Mouse (Mus musculus): Measurements from ENCODE around the gene Gimap4. TPM values are rescaled to one million over a fixed set of nuclear protein-coding genes. Genes with fewer than 3 reads are reported as not detected.

Gene Gimap4
- total and polyA plus RNA-seq, 2 experiments from 2014 or later: 0.48 to 0.77 TPM

DNA sequence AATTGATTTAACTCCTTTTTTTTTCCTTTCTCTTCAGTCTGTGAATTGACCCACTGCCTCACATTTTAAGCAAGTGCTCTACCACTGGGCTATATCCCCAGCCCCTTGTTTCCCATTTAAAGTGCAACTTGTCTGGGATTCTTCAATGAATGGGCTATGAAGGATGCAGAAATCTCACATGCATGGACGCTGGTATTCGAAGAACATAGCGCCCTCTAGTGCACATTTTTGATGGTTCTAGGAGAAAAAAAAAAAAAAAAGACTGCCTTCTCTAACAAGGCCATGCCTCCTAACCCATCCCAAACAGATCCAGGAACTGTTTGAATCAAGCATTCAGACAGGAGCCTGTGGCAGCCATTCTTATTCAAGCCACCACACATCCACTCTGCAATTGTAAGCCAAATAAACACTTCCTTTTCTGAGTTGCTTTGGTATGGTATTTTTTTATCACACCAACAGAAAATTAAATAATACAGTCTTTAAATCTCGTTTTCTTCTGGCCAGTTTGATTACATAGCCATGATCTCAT lies 41.5 kb upstream of the Gimap4 start:
- Histone ChIP-seq H3K4me1 (ENCODE audit: insufficient read depth, low read length) (no peaks in the 10 kb centered on the region), H3K4me3 (ENCODE audit: low read depth, low read length) (no peak overlapping the region), H3K4me2 (ENCODE audit: low read depth, low read length, poor library complexity, severe bottlenecking) (no peak overlapping the region), H3K9me3 (ENCODE audit: low read length) (no peaks in the 10 kb centered on the region), H3K27me3 (ENCODE audit: insufficient read depth, low read length) (peaks cover 5% of the 10 kb centered on the region; the same call in 1 of the 2 replicates), H3K36me3 (ENCODE audit: insufficient read depth, low read length) (no peaks in the 10 kb centered on the region), H3K9ac (replicated peaks; ENCODE audit: low read length, poor library complexity, severe bottlenecking) (no peak overlapping the region), H3K27ac (ENCODE audit: low read depth, low read length) (no peak overlapping the region)
- WGBS: 20% methylated on average over 4 of the region's 4 CpGs
- peak; percentile 89 for DNase-seq (ENCODE audit: low spot score)
- ATAC-seq (ENCODE audit: low FRiP score): no peak
- TF ChIP-seq CTCF (IDR thresholded peaks at IDR 0.05): peak; percentile 81

DNA sequence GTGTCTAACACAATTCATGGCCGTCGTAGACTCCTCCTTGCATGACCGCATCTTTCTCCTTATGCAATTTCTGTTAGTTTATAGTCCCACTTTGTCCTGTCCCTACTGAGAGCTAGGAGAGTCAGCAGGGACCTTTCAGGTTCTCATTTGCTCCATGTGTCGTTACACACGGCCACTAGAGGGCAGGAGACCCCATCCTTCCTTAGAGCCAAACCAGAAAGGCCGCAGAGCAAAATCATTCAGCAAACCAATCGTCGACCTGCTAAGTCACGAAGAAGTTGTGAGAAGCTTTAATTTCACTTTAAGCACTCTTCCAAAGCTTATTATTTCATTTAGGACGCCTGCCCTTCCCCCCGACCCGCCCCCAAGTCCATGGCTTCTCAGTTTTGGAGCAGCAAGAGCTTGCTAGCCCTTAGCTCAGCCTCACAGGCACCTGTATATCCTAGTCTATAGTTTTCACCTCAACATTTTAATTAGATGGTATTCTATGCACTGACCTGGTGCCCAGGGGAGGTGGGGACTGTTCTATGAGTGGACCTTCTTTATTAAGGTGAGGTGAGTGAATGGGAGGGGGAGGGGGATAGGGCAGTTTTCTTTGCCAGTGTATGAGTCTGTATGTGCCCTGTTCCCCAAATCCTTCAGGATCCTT lies 38.6 kb upstream of the Gimap4 start:
- TF ChIP-seq CTCF (IDR thresholded peaks at IDR 0.05): peak; percentile 90
- DNase-seq (ENCODE audit: low spot score) (peak; percentile 81), ATAC-seq (ENCODE audit: low FRiP score) (peak; percentile 7; the same call in 1 of the 2 replicates)
- no peak overlapping the region for H3K4me2 ChIP-seq (ENCODE audit: low read depth, low read length, poor library complexity, severe bottlenecking)
- no peak overlapping the region for H3K4me3 ChIP-seq (ENCODE audit: low read depth, low read length)
- H3K9ac ChIP-seq (replicated peaks; ENCODE audit: low read length, poor library complexity, severe bottlenecking): no peak overlapping the region
- no peaks in the 10 kb centered on the region for H3K36me3 ChIP-seq (ENCODE audit: insufficient read depth, low read length)
- WGBS: 12% methylated on average over 12 of the region's 12 CpGs
- no peak overlapping the region for H3K27ac ChIP-seq (ENCODE audit: low read depth, low read length)
- no peaks in the 10 kb centered on the region for H3K4me1 ChIP-seq (ENCODE audit: insufficient read depth, low read length)
- H3K9me3 ChIP-seq (ENCODE audit: low read length): no peaks in the 10 kb centered on the region
- peaks cover 5% of the 10 kb centered on the region; the same call in 1 of the 2 replicates for H3K27me3 ChIP-seq (ENCODE audit: insufficient read depth, low read length)

DNA sequence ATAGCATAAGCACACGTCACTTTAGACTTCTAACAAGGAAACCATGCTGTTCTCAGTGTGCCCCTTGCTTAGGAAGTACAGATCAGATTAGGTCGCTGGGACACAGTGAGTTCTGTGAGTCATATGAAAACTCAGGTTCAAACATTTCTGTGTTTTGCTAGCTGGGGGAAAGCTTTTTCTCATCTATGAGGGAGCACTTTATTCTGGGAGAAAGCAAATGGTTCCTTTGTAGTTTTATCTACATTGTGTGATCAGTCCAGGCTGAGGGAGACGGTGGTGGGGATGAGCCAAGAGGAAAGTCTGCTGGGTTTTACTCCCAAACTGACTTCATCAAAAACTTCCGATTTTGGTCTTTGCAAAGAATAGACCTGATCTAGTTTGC lies 38.0 kb upstream of the Gimap4 start:
- no peak overlapping the region for H3K4me3 ChIP-seq (ENCODE audit: low read depth, low read length)

DNA sequence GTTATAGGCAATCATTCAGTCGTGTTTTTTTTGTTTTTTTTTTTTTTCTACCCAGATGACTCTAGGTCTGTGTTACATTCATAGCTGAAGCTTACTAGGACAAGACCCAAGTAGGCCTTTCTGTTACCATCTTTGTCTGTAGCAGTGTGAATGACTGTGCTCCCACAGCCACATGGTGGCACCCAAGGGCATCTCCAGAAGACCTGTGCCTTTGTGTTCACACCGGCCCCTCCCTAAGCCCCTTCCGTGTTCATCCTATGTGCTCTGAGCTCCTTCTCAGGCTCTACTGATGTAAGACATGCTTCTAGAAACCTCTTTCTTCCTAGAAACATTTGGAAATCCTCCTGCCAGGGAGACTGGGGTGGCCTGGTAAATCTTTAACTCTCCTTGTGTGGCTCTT lies 37.4 kb upstream of the Gimap4 start, which contains the start of gene Gimap8:
Gimap8 (plus strand) TSS at position 240 of the 400 bp plus-strand sequence.
- Histone ChIP-seq H3K4me3 (ENCODE audit: low read depth, low read length) (no peak within 1 kb of the TSS), H3K36me3 (ENCODE audit: insufficient read depth, low read length) (no peaks in the 10 kb centered on the region), H3K27me3 (ENCODE audit: insufficient read depth, low read length) (peaks cover 5% of the 10 kb centered on the region; the same call in 1 of the 2 replicates), H3K4me1 (ENCODE audit: insufficient read depth, low read length) (no peaks in the 10 kb centered on the region), H3K27ac (ENCODE audit: low read depth, low read length) (no peak within 1 kb of the TSS), H3K9me3 (ENCODE audit: low read length) (no peaks in the 10 kb centered on the region), H3K9ac (replicated peaks; ENCODE audit: low read length, poor library complexity, severe bottlenecking) (no peak within 1 kb of the TSS; the same call in 1 of the 2 replicates), H3K4me2 (ENCODE audit: low read depth, low read length, poor library complexity, severe bottlenecking) (no peak within 1 kb of the TSS)
- 41% methylated on average over 3 of the region's 3 CpGs for WGBS
- DNase-seq (ENCODE audit: low spot score) (peak; percentile 50), ATAC-seq (ENCODE audit: low FRiP score) (no peak)
- peak; percentile 57 for TF ChIP-seq CTCF (IDR thresholded peaks at IDR 0.05)

More for the DNA sequence above, 38.0 kb upstream of the Gimap4 start:
- Histone ChIP-seq H3K9me3 (ENCODE audit: low read length) (no peaks in the 10 kb centered on the region), H3K9ac (replicated peaks; ENCODE audit: low read length, poor library complexity, severe bottlenecking) (no peak overlapping the region), H3K27ac (ENCODE audit: low read depth, low read length) (no peak overlapping the region), H3K4me2 (ENCODE audit: low read depth, low read length, poor library complexity, severe bottlenecking) (no peak overlapping the region), H3K36me3 (ENCODE audit: insufficient read depth, low read length) (no peaks in the 10 kb centered on the region), H3K27me3 (ENCODE audit: insufficient read depth, low read length) (peaks cover 5% of the 10 kb centered on the region; the same call in 1 of the 2 replicates), H3K4me1 (ENCODE audit: insufficient read depth, low read length) (no peaks in the 10 kb centered on the region)
- 81% methylated on average over 4 of the region's 4 CpGs for whole genome bisulfite sequencing
- no peak for TF ChIP-seq CTCF (IDR thresholded peaks at IDR 0.05)
- DNase-seq (ENCODE audit: low spot score) (no peak), ATAC-seq (ENCODE audit: low FRiP score) (no peak)

DNA sequence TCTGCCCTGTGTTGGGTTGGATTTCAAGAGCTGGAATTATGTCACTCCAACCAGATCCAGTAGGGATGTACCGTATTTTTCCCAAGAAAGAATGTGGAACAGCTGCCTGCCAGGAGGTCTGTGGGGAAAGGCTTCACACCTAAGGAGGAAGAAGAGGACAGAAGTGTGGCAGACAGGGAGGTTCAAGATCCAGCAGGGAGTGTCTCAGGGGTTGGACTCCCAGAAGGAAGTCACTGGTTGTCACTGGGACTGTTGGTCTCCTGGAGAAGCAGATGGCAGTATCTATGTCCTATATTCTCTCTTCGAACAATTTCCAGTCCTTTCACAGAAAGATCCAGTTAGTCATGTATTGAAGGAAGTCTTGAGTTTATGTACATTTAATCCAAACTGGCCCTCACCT lies 36.7 kb upstream of the Gimap4 start:
- H3K4me2 ChIP-seq (ENCODE audit: low read depth, low read length, poor library complexity, severe bottlenecking): no peak overlapping the region

DNA sequence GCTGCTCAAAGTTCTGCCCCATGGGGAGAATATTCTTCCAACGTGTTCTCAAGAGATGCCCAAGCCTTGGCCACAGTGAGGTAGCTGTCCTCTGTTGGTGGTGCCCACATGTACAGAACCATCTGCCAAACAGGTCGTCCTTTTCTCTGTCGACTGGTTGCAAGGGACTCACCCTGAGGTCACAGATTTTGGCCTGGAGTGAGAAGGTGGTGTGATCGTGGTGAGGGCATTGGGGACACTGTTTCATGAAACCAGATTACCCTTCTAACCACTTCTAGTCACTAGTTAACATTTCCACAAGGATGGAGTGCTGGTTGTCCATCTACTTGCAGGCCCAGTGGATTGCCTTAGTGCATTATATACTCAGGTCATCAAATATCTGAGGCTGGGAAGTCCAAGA lies 35.6 kb upstream of the Gimap4 start:
- no peak overlapping the region for H3K4me3 ChIP-seq (ENCODE audit: low read depth, low read length)
- TF ChIP-seq CTCF (IDR thresholded peaks at IDR 0.05): no peak
- WGBS: 88% methylated on average over 4 of the region's 4 CpGs

More for the DNA sequence above, 36.7 kb upstream of the Gimap4 start:
- DNase-seq (ENCODE audit: low spot score) (no peak), ATAC-seq (ENCODE audit: low FRiP score) (no peak)
- Histone ChIP-seq H3K4me1 (ENCODE audit: insufficient read depth, low read length) (no peaks in the 10 kb centered on the region), H3K9me3 (ENCODE audit: low read length) (no peaks in the 10 kb centered on the region), H3K36me3 (ENCODE audit: insufficient read depth, low read length) (no peaks in the 10 kb centered on the region), H3K27ac (ENCODE audit: low read depth, low read length) (no peak overlapping the region), H3K4me3 (ENCODE audit: low read depth, low read length) (no peak overlapping the region), H3K9ac (replicated peaks; ENCODE audit: low read length, poor library complexity, severe bottlenecking) (no peak overlapping the region), H3K27me3 (ENCODE audit: insufficient read depth, low read length) (peaks cover 5% of the 10 kb centered on the region; the same call in 1 of the 2 replicates)
- no peak for TF ChIP-seq CTCF (IDR thresholded peaks at IDR 0.05)
- WGBS: 93% methylated on average over 2 of the region's 2 CpGs

More for the DNA sequence above, 35.6 kb upstream of the Gimap4 start:
- H3K9ac ChIP-seq (replicated peaks; ENCODE audit: low read length, poor library complexity, severe bottlenecking): no peak overlapping the region
- no peaks in the 10 kb centered on the region for H3K4me1 ChIP-seq (ENCODE audit: insufficient read depth, low read length)
- H3K4me2 ChIP-seq (ENCODE audit: low read depth, low read length, poor library complexity, severe bottlenecking): no peak overlapping the region
- DNase-seq (ENCODE audit: low spot score) (no peak), ATAC-seq (ENCODE audit: low FRiP score) (no peak)
- H3K27me3 ChIP-seq (ENCODE audit: insufficient read depth, low read length): peaks cover 5% of the 10 kb centered on the region; the same call in 1 of the 2 replicates
- H3K9me3 ChIP-seq (ENCODE audit: low read length): no peaks in the 10 kb centered on the region
- H3K27ac ChIP-seq (ENCODE audit: low read depth, low read length): no peak overlapping the region
- no peaks in the 10 kb centered on the region for H3K36me3 ChIP-seq (ENCODE audit: insufficient read depth, low read length)
